Mouse (Mus musculus) megakaryocyte, embryonic 14.5 days (primary cell): ENCODE data around the gene Cytip.

Experiments
- FLI1 ChIP-seq: IDR thresholded peaks from 2 replicates; pipeline ENCODE4 v1.6.1; 2012; ENCODE audit warnings: low read length, inconsistent platforms, mixed read lengths
- GATA1 ChIP-seq: IDR thresholded peaks from 3 replicates; pipeline ENCODE4 v1.6.1; 2012; ENCODE audit warnings: mixed read lengths, low read length, inconsistent platforms, borderline replicate concordance

- no peak for TF ChIP-seq GATA1
- no peak for TF ChIP-seq FLI1
Observed at GRCm38 (mm10) chr2:58154555-58154954, 40.8 kb downstream of the Cytip start.
